Mouse (Mus musculus) heart, postnatal 0 days (tissue): ENCODE measurements around the gene 2410004B18Rik.

Source experiments
- CTCF ChIP-seq: IDR thresholded peaks from 2 replicates; pipeline ENCODE4 v1.5.1; 2016; ENCODE audit warnings: antibody characterized with exemption, control low read depth, low read depth
- EP300 ChIP-seq: IDR thresholded peaks from 2 replicates; pipeline ENCODE4 v1.6.1; 2016; ENCODE audit warnings: antibody characterized with exemption, low read depth

- TF ChIP-seq CTCF (no peak), EP300 (no peak)
Observed at GRCm38 (mm10) chr3:145944348-145944747, 6.5 kb downstream of the 2410004B18Rik start.
